Mouse (Mus musculus): Measurements from ENCODE around the gene Taar7f. TPM values are rescaled to one million over a fixed set of nuclear protein-coding genes. Genes with fewer than 3 reads are reported as not detected.
"Not testable (repeated sequence)": the region's sequence is repeated elsewhere in the genome, so short reads cannot be mapped to it uniquely, and the experiment has no call there.

The Taar7f gene
- polyA plus RNA-seq (2015; fragmentation: Nextera tagmentation; extraction: Ambion mirVana): not detected in 2 replicates

DNA sequence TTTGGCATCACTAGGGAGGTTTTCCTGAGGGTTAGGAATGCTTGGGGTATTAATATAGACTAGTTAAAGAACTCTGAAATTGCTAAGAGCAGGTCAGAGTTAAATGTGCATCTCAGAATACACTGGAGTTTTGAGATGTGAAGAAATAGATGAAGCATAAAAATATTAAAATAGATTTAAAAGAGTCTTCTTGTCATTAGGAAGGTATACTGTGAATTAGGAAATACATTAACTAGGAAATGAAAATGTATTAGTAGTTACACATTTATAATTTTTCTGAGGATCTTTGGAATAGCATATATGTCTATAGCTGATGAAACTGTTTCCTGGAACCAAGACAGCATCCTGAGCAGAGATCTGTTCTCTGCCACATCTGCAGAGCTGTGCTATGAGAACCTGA, at the start of gene Taar7f:
Gene Taar7f, plus strand, starts transcription at position 301 of the 400 bp plus-strand sequence.
- Histone ChIP-seq H3K4me1 (no peaks in the 10 kb centered on the region), H3K36me3 (no peaks in the 10 kb centered on the region), H3K27me3 (no peaks in the 10 kb centered on the region), H3K9me3 (replicated peaks) (no peaks in the 10 kb centered on the region), H3K27ac (replicated peaks) (no peak within 1 kb of the TSS), H3K9ac (no peak within 1 kb of the TSS), H3K4me2 (replicated peaks) (no peak within 1 kb of the TSS), H3K4me3 (replicated peaks) (no peak within 1 kb of the TSS)
- no peak for ATAC-seq (ENCODE audit: insufficient number of reproducible peaks, low FRiP score, low TSS enrichment, low read depth)

DNA sequence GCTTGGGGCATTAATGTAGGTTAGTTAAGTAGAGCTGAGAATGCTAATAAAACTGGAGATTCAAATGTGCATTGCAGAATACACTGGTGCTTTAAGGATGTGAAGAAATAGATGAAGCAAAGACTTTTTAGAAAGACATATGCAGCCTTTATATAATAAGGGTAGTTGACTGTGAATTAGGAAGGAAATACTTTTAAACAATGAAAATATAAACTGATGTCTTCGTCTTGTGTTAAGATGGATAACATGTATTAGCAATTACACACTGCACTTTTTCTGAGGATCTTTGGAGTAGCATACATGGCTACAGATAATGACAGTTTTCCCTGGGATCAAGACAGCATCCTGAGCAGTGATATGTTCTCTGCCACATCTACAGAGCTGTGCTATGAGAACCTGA, 49.7 kb upstream of the Taar7f start, which contains the start of gene Taar7b:
Gene Taar7b, plus strand, starts transcription at position 301 of the 400 bp plus-strand sequence.
- WGBS: 80% methylated on average over 1 of the region's 1 CpGs
- no peak for ATAC-seq (ENCODE audit: insufficient number of reproducible peaks, low FRiP score, low TSS enrichment, low read depth)
- Histone ChIP-seq H3K27me3 (no peaks in the 10 kb centered on the region), H3K4me2 (replicated peaks) (no peak within 1 kb of the TSS), H3K27ac (replicated peaks) (no peak within 1 kb of the TSS), H3K36me3 (no peaks in the 10 kb centered on the region), H3K4me3 (replicated peaks) (no peak within 1 kb of the TSS), H3K4me1 (no peaks in the 10 kb centered on the region), H3K9ac (no peak within 1 kb of the TSS), H3K9me3 (replicated peaks) (no peaks in the 10 kb centered on the region)

DNA sequence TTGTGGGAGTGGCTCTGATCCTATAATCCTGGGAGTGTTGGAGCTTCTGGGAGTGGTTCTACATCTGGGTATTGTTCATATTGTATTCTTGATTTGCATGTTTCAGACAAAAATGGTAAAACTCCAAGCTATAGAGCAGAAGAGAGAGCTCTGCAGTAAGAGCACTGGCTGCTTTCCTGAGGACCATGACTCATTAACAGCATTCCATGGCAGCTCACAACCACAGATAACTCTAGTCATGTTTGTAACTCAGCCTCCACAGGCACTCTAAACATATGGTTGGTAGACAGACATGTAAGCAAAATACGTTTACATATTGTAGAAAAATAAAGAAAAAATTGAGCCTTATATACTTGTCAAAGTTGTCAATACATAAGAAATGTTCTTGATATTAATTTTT, 42.9 kb upstream of the Taar7f start:
- Histone ChIP-seq H3K36me3 (no peaks in the 10 kb centered on the region), H3K27ac (replicated peaks) (no peak overlapping the region), H3K4me3 (replicated peaks) (no peak overlapping the region), H3K4me1 (no peaks in the 10 kb centered on the region), H3K9ac (no peak overlapping the region), H3K4me2 (replicated peaks) (no peak overlapping the region), H3K9me3 (replicated peaks) (no peaks in the 10 kb centered on the region), H3K27me3 (no peaks in the 10 kb centered on the region)
- ATAC-seq (ENCODE audit: insufficient number of reproducible peaks, low FRiP score, low TSS enrichment, low read depth): no peak
- WGBS: 59% methylated on average over 1 of the region's 1 CpGs

DNA sequence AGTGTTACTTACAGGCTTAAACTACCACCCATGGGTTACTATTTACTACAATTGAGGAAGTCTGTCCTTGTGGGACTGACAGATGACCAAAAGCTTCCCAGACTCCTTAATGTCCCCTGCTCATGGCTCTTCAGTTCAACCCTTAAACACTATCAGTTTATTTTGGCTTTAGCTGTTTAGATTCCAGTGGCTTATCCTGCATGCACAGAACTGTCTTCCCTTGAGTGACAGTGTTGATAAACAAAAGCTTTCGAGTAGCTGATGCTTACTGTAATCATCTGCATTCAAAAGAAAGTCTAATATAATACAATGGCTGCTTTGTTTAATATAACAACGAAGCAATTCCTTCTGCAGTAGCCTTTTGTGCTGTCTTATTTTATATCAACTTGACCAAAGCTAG, 42.3 kb upstream of the Taar7f start:
- whole genome bisulfite sequencing: 54% methylated on average over 2 of the region's 2 CpGs
- Histone ChIP-seq H3K9ac (no peak overlapping the region), H3K36me3 (no peaks in the 10 kb centered on the region), H3K9me3 (replicated peaks) (no peaks in the 10 kb centered on the region), H3K4me2 (replicated peaks) (no peak overlapping the region), H3K27me3 (no peaks in the 10 kb centered on the region), H3K27ac (replicated peaks) (no peak overlapping the region), H3K4me3 (replicated peaks) (no peak overlapping the region), H3K4me1 (no peaks in the 10 kb centered on the region)
- ATAC-seq (ENCODE audit: insufficient number of reproducible peaks, low FRiP score, low TSS enrichment, low read depth): no peak

DNA sequence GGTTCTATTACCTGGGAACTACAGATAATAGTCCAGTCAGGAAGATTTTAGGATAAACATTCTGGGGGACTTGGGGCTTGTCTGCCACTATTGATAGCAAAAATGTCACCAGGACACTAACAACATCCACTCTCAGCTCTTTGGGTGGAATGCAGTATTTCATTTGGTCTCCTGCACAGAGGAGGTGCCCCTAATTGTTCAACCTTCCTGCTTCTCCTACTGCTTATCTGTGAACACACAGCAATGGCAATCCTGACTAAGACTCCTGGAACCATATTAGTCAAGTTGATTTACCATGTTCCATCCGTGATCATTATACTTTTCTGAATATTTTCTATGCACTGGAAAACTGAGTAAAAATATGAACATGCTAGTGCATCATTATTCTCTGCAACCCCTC, 41.2 kb upstream of the Taar7f start:
- Histone ChIP-seq H3K36me3 (no peaks in the 10 kb centered on the region), H3K27me3 (no peaks in the 10 kb centered on the region), H3K4me2 (replicated peaks) (no peak overlapping the region), H3K4me3 (replicated peaks) (no peak overlapping the region), H3K4me1 (no peaks in the 10 kb centered on the region), H3K9ac (no peak overlapping the region), H3K9me3 (replicated peaks) (no peaks in the 10 kb centered on the region), H3K27ac (replicated peaks) (no peak overlapping the region)
- ATAC-seq (ENCODE audit: insufficient number of reproducible peaks, low FRiP score, low TSS enrichment, low read depth): no peak
- WGBS: 88% methylated on average over 1 of the region's 1 CpGs

DNA sequence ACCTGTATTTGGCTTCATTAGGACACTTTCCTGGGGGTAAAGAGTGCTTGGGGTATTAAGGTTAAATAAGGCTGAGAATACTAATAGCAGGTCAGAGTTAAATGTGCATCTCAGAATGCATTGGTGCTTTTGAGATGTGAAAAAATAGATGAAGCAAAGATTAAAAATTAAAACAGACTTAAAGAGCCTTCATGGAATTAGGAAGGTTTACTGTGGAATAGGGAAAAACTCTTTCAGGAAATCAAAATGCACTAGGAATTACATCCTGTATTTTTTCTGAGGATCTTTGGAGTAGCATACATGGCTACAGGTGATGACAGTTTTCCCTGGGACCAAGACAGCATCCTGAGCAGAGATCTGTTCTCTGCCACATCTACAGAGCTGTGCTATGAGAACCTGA, 22.4 kb upstream of the Taar7f start, which contains the start of gene Taar7d:
Gene Taar7d, plus strand, starts transcription at position 301 of the 400 bp plus-strand sequence.
- Histone ChIP-seq H3K4me3 (replicated peaks) (no peak within 1 kb of the TSS), H3K4me2 (replicated peaks) (no peak within 1 kb of the TSS), H3K9ac (no peak within 1 kb of the TSS), H3K4me1 (no peaks in the 10 kb centered on the region), H3K36me3 (no peaks in the 10 kb centered on the region), H3K27me3 (no peaks in the 10 kb centered on the region), H3K27ac (replicated peaks) (no peak within 1 kb of the TSS), H3K9me3 (replicated peaks) (no peaks in the 10 kb centered on the region)
- ATAC-seq (ENCODE audit: insufficient number of reproducible peaks, low FRiP score, low TSS enrichment, low read depth): no peak

DNA sequence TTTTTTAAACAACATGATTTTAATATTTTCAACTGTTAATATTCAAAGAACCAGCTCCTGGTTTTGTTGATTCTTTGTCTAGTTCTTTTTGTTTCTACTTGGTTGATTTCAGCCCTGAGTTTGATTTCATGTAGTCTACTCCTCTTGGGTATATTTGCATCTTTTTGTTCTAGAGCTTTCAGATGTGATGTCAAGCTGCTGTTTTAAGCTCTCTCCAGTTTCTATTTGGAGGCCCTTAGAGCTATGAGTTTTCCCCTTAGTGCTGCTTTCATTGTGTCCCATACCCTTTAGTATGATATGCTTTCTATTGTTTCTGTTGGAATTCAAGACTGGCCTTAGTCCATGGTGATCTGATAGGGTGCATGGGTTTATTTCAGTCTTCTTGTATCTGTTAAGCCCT, 18.0 kb upstream of the Taar7f start:
- Histone ChIP-seq H3K4me3 (replicated peaks) (no peak overlapping the region), H3K9ac (no peak overlapping the region), H3K36me3 (no peaks in the 10 kb centered on the region), H3K27me3 (no peaks in the 10 kb centered on the region), H3K4me2 (replicated peaks) (no peak overlapping the region), H3K9me3 (replicated peaks) (no peaks in the 10 kb centered on the region), H3K4me1 (no peaks in the 10 kb centered on the region), H3K27ac (replicated peaks) (no peak overlapping the region)
- no peak for ATAC-seq (ENCODE audit: insufficient number of reproducible peaks, low FRiP score, low TSS enrichment, low read depth)

DNA sequence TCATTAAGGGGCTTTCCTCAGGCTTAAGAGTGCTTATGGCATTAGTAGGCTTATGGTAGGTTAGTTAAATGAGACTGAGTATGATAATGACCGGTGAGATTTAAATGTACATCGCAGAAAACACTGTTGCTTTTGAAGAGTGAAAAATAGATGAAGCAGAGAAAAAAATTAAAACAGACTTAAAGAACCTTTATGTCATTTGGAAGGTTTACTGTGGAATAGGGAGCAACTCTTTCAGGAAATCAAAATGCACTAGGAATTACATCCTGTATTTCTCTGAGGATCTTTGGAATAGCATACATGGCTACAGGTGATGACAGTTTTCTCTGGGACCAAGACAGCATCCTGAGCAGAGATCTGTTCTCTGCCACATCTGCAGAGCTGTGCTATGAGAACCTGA, 12.0 kb upstream of the Taar7f start, which contains the start of gene Taar7e:
Gene Taar7e, plus strand, starts transcription at position 301 of the 400 bp plus-strand sequence.
- WGBS: 82% methylated on average over 2 of the region's 2 CpGs
- no peak for ATAC-seq (ENCODE audit: insufficient number of reproducible peaks, low FRiP score, low TSS enrichment, low read depth)
- no peak within 1 kb of the TSS for H3K4me2 ChIP-seq (replicated peaks)
- no peaks in the 10 kb centered on the region for H3K4me1 ChIP-seq
- no peak within 1 kb of the TSS for H3K27ac ChIP-seq (replicated peaks)
- no peaks in the 10 kb centered on the region for H3K9me3 ChIP-seq (replicated peaks)
- no peaks in the 10 kb centered on the region for H3K36me3 ChIP-seq
- H3K9ac ChIP-seq: no peak within 1 kb of the TSS
- H3K4me3 ChIP-seq (replicated peaks): no peak within 1 kb of the TSS
- no peaks in the 10 kb centered on the region for H3K27me3 ChIP-seq

DNA sequence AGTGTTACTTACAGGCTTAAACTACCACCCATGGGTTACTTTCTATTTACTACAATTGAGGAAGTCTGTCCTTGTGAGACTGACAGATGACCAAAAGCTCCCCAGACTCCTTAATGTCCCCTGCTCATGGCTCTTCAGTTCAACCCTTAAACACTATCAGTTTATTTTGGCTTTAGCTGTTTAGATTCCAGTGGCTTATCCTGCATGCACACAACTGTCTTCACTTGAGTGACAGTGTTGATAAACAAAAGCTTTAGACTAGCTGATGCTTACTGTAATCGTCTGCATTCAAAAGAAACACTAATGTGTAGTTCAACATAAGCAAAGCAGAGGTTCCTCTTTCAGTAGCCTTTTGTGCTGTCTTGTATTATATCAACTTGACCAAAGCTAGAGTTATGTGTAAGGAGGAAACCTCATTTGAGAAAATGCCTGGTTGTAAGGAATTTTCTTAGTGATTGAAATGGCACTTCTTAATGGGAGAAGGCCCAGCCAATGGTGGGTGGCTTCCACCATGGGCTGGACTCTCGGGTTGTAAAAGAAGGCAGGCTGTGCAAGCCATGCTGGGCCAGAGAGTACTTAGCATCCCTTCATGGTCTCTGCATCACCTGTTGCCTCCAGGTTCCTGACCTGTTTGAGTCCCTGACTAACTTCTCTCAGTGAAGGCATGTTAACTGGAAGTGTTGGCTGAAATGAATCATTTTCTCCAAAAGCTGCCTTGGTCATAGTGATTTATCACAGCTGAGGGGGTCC, 9.0 kb upstream of the Taar7f start:
- H3K4me3 ChIP-seq (replicated peaks): no peak overlapping the region
- no peaks in the 10 kb centered on the region for H3K36me3 ChIP-seq
- H3K4me1 ChIP-seq: no peaks in the 10 kb centered on the region
- no peaks in the 10 kb centered on the region for H3K27me3 ChIP-seq
- ATAC-seq (ENCODE audit: insufficient number of reproducible peaks, low FRiP score, low TSS enrichment, low read depth): no peak
- H3K27ac ChIP-seq (replicated peaks): no peak overlapping the region
- no peak overlapping the region for H3K4me2 ChIP-seq (replicated peaks)
- H3K9ac ChIP-seq: no peak overlapping the region
- WGBS: 60% methylated on average over 2 of the region's 2 CpGs
- no peaks in the 10 kb centered on the region for H3K9me3 ChIP-seq (replicated peaks)

DNA sequence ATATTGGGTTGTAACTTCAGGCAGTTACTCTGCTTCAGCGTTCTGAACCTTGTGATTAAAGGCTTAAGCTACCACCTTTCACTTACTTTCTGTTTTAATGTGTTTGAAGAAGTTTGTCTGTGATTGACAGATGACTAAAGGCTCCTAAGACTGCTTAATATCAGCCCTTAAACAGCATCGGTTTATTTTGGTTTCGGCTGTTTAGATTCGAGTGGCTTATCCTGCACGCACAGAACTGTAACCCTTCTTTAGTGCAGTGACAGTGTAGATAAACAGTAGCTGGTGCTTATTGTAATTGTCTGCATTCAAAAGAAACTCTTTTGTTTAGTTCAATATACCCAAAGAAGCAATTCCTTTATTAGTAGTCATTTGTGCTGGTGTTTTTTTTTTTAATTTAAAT, 2.7 kb downstream of the Taar7f start:
- Histone ChIP-seq H3K4me2 (replicated peaks) (no peak overlapping the region), H3K27ac (replicated peaks) (no peak overlapping the region), H3K4me1 (no peaks in the 10 kb centered on the region), H3K36me3 (no peaks in the 10 kb centered on the region), H3K4me3 (replicated peaks) (no peak overlapping the region), H3K27me3 (no peaks in the 10 kb centered on the region), H3K9ac (no peak overlapping the region), H3K9me3 (replicated peaks) (no peaks in the 10 kb centered on the region)
- ATAC-seq (ENCODE audit: insufficient number of reproducible peaks, low FRiP score, low TSS enrichment, low read depth): no peak
- WGBS: 52% methylated on average over 5 of the region's 5 CpGs

DNA sequence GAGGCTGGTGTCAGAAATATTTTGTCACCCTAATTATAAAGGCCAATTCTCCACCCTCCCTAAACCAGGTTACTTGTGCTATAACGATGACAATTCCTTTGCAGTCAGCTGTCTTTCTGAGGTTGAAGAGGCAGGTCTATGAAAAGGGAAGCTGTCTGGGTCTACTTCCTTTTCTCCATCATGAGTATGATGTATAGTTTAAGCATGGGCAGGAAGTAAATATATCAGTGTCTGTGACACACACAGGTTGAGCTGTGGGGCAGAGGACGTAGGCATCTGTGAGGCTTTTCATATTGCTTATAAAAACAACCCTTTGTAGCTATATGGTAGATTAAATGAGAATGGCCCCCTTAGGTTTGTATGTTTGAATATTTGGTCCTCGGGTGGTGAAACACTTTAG, 9.7 kb downstream of the Taar7f start:
- H3K4me1 ChIP-seq: no peaks in the 10 kb centered on the region
- no peaks in the 10 kb centered on the region for H3K27me3 ChIP-seq
- H3K9me3 ChIP-seq (replicated peaks): no peaks in the 10 kb centered on the region
- 84% methylated on average over 3 of the region's 3 CpGs for WGBS
- ATAC-seq (ENCODE audit: insufficient number of reproducible peaks, low FRiP score, low TSS enrichment, low read depth): no peak
- no peak overlapping the region for H3K27ac ChIP-seq (replicated peaks)
- no peak overlapping the region for H3K9ac ChIP-seq
- no peak overlapping the region for H3K4me2 ChIP-seq (replicated peaks)
- no peaks in the 10 kb centered on the region for H3K36me3 ChIP-seq
- H3K4me3 ChIP-seq (replicated peaks): no peak overlapping the region

DNA sequence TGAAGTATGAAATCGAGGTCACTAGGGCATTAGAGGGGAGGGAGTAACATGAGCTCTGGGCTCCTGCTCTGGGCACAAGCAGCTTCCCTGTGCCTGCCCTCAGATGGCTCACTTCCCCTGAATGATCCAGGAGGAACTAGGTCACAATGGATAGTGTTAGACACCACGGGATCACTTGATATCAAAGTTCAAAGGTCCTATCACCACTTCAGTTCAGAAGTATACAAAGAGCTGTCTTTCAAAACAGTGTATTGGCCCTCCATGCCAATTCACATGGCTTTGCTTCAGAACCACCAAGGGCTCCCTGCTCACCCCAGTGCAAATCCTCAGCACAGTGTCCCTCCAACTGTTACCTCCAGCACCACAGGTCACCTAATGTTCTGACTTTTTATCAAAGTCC, 25.4 kb downstream of the Taar7f start:
- not testable (repeated sequence) for H3K27ac ChIP-seq (replicated peaks); H3K4me2 ChIP-seq (replicated peaks); H3K4me3 ChIP-seq (replicated peaks); H3K4me1 ChIP-seq; H3K36me3 ChIP-seq; H3K9me3 ChIP-seq (replicated peaks); ATAC-seq (ENCODE audit: insufficient number of reproducible peaks, low FRiP score, low TSS enrichment, low read depth); H3K9ac ChIP-seq; H3K27me3 ChIP-seq
- WGBS: 19% methylated on average over 2 of the region's 2 CpGs
